Comparison of ENCODE assay signal across 11 mouse cellular contexts in genomic region chr9:64862687-64863086, GRCm38 (mm10). TPM values are rescaled to one million over a fixed set of nuclear protein-coding genes. Genes with fewer than 3 reads are reported as not detected.
DNase-seq lines count a peak whose midpoint lies in the region; ATAC-seq and TF ChIP-seq lines count a peak whose summit lies in the region.
"Had no signal": no experiment of that assay in that cellular context is flagged by ENCODE, and none has a peak within 500 bp of the region (broad histone marks: within the 10 kb centered on the region; RNA-seq: fewer than 3 reads in every experiment).

No protein-coding gene starts in this region.

- no peak overlapping the region for H3K9ac ChIP-seq in kidney, embryonic 16.5 days (replicated peaks; ENCODE audit: low read length)
- H3K9ac ChIP-seq: embryonic facial prominence, embryonic 12.5 days; hindbrain, embryonic 15.5 days had no signal

- H3K4me2 ChIP-seq in kidney, embryonic 16.5 days (replicated peaks; ENCODE audit: low read depth, low read length) = no peak overlapping the region
- H3K4me2 ChIP-seq: embryonic facial prominence, embryonic 12.5 days; hindbrain, embryonic 15.5 days had no signal

- H3K36me3 ChIP-seq in kidney, embryonic 16.5 days (ENCODE audit: insufficient read depth, low read length) = no peaks in the 10 kb centered on the region

- peak; percentile 48 for TF ChIP-seq CTCF in left cerebral cortex, adult 2 months (IDR thresholded peaks at IDR 0.05)

- intact Hi-C loops in left cerebral cortex, adult 2 months (cut with DNase I) = loop anchor here (5.0 kb wide), 1 partner anchor 85 kb away; no protein-coding TSS in a partner anchor
- intact Hi-C loops in left cerebral cortex, postnatal 4 days (cut with DNase I) = no loop called here

- 88% methylated on average over 2 of the region's 2 CpGs for WGBS in kidney, embryonic 16.5 days

- no peak overlapping the region for H3K27ac ChIP-seq in left cerebral cortex, adult 2 months
- H3K27ac ChIP-seq in kidney, embryonic 16.5 days (ENCODE audit: low read length) = no peak overlapping the region
- H3K27ac ChIP-seq: embryonic facial prominence, embryonic 12.5 days; hindbrain, embryonic 15.5 days; macrophage had no signal

- no peaks in the 10 kb centered on the region for H3K9me3 ChIP-seq in kidney, embryonic 16.5 days (ENCODE audit: low read length)
- H3K9me3 ChIP-seq: embryonic facial prominence, embryonic 12.5 days had no signal

- no peaks in the 10 kb centered on the region for H3K27me3 ChIP-seq in kidney, embryonic 16.5 days (ENCODE audit: insufficient read depth, low read length)
- H3K27me3 ChIP-seq: embryonic facial prominence, embryonic 12.5 days; hindbrain, embryonic 15.5 days had no signal

- ATAC-seq in megakaryocyte progenitor cell, adult 5-6 weeks (replicated peaks; ENCODE audit: poor library complexity) = peak; percentile 68
- no peak for ATAC-seq in kidney, embryonic 16.5 days (ENCODE audit: low FRiP score, low TSS enrichment)

- DNase-seq in left cerebral cortex, adult 2 months (ENCODE audit: extremely low spot score in 1 of 2, low spot score in 2 of 2) = no peak
- DNase-seq in left cerebral cortex, postnatal 4 days = no peak
- DNase-seq in CD8-positive naive resting alpha-beta T cell, adult 2 months (ENCODE audit: low read depth in 2 of 2, low spot score in 2 of 2) = peak; percentile 4 to 16
- peak; percentile 14 for DNase-seq in WW6 (ENCODE audit: low read depth, low spot score)
- DNase-seq in adrenal gland, postnatal 10 days = no peak
- DNase-seq in kidney, postnatal 10 days = no peak

- no peak overlapping the region for H3K4me3 ChIP-seq in left cerebral cortex, adult 2 months
- H3K4me3 ChIP-seq in kidney, embryonic 16.5 days (ENCODE audit: low read length) = no peak overlapping the region
- H3K4me3 ChIP-seq: embryonic facial prominence, embryonic 12.5 days; hindbrain, embryonic 15.5 days had no signal

- H3K4me1 ChIP-seq in kidney, embryonic 16.5 days (ENCODE audit: insufficient read depth, low read length) = no peaks in the 10 kb centered on the region
- H3K4me1 ChIP-seq: embryonic facial prominence, embryonic 12.5 days; hindbrain, embryonic 15.5 days had no signal

RNA-seq across cellular contexts. Expression of gene Dennd4a, which starts 51.5 kb away (rescaled TPM):
- total RNA-seq in left cerebral cortex, adult 2 months (2021) = 10 to 100 TPM; 58.8 to 63.3 TPM
- total RNA-seq in left cerebral cortex, postnatal 4 days (2021) = 10 to 100 TPM; 37.1 to 37.5 TPM
- total RNA-seq in megakaryocyte progenitor cell, adult 5-6 weeks (2015) = 37.1 and 47.0 TPM in 2 replicates
- total RNA-seq in megakaryocyte progenitor cell, adult 5-6 weeks (2017) = 24.9 and 28.4 TPM in 2 replicates
- 10 to 100 TPM; 16.8 to 18.9 TPM for total RNA-seq in adrenal gland, postnatal 10 days (2021)
- polyA plus RNA-seq in kidney, embryonic 16.5 days (2015; fragmentation: Nextera tagmentation; extraction: Ambion mirVana) = 5.0 and 5.2 TPM in 2 replicates

Comparison
In these comparisons a context has a peak if more than half of its experiments do, and no peak if none do; other contexts are left out.
1. DNase-seq: peak in CD8-positive naive resting alpha-beta T cell, adult 2 months (2 of 2) and WW6 (single experiment); none in left cerebral cortex, adult 2 months (0 of 2), left cerebral cortex, postnatal 4 days (single experiment), adrenal gland, postnatal 10 days (single experiment) and kidney, postnatal 10 days (single experiment).